8 mouse cellular contexts compared by ENCODE assay signal in the genomic region with DNA sequence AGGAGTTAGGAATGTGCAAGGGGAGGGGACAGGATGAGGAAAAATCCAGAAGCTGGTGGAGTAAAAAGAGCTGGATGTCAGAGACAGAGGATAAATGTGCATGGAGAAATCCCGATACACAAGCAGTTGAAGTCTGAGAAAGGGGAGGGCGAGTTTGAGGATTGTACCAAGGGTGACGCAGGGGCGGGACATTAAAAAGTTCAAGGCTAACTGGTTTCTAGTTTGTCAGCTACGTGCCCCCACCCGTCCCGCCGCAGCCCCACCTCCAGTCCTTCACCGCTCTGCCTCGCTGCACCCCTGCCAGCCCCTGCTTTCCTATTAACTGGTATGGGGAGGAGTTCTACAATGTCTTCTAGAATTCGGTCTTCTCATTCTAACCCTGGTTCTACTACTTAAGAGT. TPM values are rescaled to one million over a fixed set of nuclear protein-coding genes. Genes with fewer than 3 reads are reported as not detected.
DNase-seq lines count a peak whose midpoint lies in the region; ATAC-seq and TF ChIP-seq lines count a peak whose summit lies in the region.

No protein-coding gene starts in this region.

- peak overlapping the region; percentile 87 for H3K9ac ChIP-seq in heart, embryonic 13.5 days
- peak overlapping the region; percentile 31 for H3K9ac ChIP-seq in limb, embryonic 15.5 days
- peak overlapping the region; percentile 65 for H3K9ac ChIP-seq in neural tube, embryonic 12.5 days

- peak overlapping the region; percentile 83 for H3K27ac ChIP-seq in heart, embryonic 13.5 days (replicated peaks)
- H3K27ac ChIP-seq in bone marrow, adult 2 months (ENCODE audit: control insufficient read depth, insufficient read depth, low read depth, low read length, poor library complexity): no peak overlapping the region
- H3K27ac ChIP-seq in hindbrain, embryonic 10.5 days: peak overlapping the region; percentile 84
- H3K27ac ChIP-seq in limb, embryonic 15.5 days: peak overlapping the region; percentile 77
- H3K27ac ChIP-seq in neural tube, embryonic 12.5 days: no peak overlapping the region

- H3K4me3 ChIP-seq in heart, embryonic 13.5 days: peak overlapping the region; percentile 71
- H3K4me3 ChIP-seq in bone marrow, adult 2 months (replicated peaks; ENCODE audit: control insufficient read depth, low read depth, low read length): peak overlapping the region; percentile 88
- peak overlapping the region; percentile 84 for H3K4me3 ChIP-seq in hindbrain, embryonic 10.5 days
- peak overlapping the region; percentile 57 for H3K4me3 ChIP-seq in limb, embryonic 15.5 days
- H3K4me3 ChIP-seq in neural tube, embryonic 12.5 days: peak overlapping the region; percentile 74

- peak; percentile 8; the same call in 1 of the 2 replicates for ATAC-seq in heart, embryonic 13.5 days (ENCODE audit: extremely low read depth, insufficient number of reproducible peaks, low FRiP score, low TSS enrichment)
- ATAC-seq in limb, embryonic 15.5 days (ENCODE audit: insufficient number of reproducible peaks, low FRiP score, low TSS enrichment, low read depth): no peak
- ATAC-seq in neural tube, embryonic 12.5 days (ENCODE audit: low FRiP score, low read depth): 0 out of 2 replicates have a peak, but pooled peaks have one; percentile 13
- ATAC-seq in inflammation-experienced regulatory T-cells, adult 6 months: no peak

- H3K27me3 ChIP-seq in heart, embryonic 13.5 days (replicated peaks): no peaks in the 10 kb centered on the region
- no peaks in the 10 kb centered on the region for H3K27me3 ChIP-seq in hindbrain, embryonic 10.5 days (ENCODE audit: insufficient read depth, poor library complexity, severe bottlenecking)
- H3K27me3 ChIP-seq in limb, embryonic 15.5 days: no peaks in the 10 kb centered on the region
- H3K27me3 ChIP-seq in neural tube, embryonic 12.5 days (replicated peaks): no peaks in the 10 kb centered on the region

- no peak for DNase-seq in heart, postnatal 36 days
- no peak for DNase-seq in hindbrain, embryonic 10.5 days (ENCODE audit: low spot score)
- DNase-seq in gastrocnemius, postnatal 10 days: no peak

- under 1% methylated on average over 11 of the region's 11 CpGs for WGBS in heart, embryonic 13.5 days
- WGBS in bone marrow, adult 2 months: 1% methylated on average over 10 of the region's 11 CpGs
- 2% methylated on average over 11 of the region's 11 CpGs for WGBS in hindbrain, embryonic 10.5 days
- 2% methylated on average over 11 of the region's 11 CpGs for WGBS in limb, embryonic 15.5 days
- WGBS in neural tube, embryonic 12.5 days: 2% methylated on average over 11 of the region's 11 CpGs

- no peak for TF ChIP-seq POLR2A in bone marrow, adult 2 months (IDR thresholded peaks at IDR 0.05; ENCODE audit: borderline replicate concordance, control insufficient read depth, low read depth, low read length)

- no peaks in the 10 kb centered on the region for H3K9me3 ChIP-seq in heart, embryonic 13.5 days
- no peaks in the 10 kb centered on the region for H3K9me3 ChIP-seq in hindbrain, embryonic 10.5 days
- H3K9me3 ChIP-seq in limb, embryonic 15.5 days: no peaks in the 10 kb centered on the region
- H3K9me3 ChIP-seq in neural tube, embryonic 12.5 days: no peaks in the 10 kb centered on the region

- intact Hi-C loops in heart, postnatal 36 days (cut with DNase I): loop anchor here (10.0 kb wide), 1 partner anchor 282 kb away; a partner anchor contains a TSS

- TF ChIP-seq CTCF in bone marrow, adult 2 months (IDR thresholded peaks at IDR 0.05; ENCODE audit: control insufficient read depth, insufficient read depth, low read length): no peak

- H3K4me1 ChIP-seq in heart, embryonic 13.5 days: peaks cover 20% of the 10 kb centered on the region
- H3K4me1 ChIP-seq in bone marrow, adult 2 months (ENCODE audit: control insufficient read depth, insufficient read depth, low read length): no peaks in the 10 kb centered on the region
- peaks cover 17% of the 10 kb centered on the region for H3K4me1 ChIP-seq in hindbrain, embryonic 10.5 days (replicated peaks)
- H3K4me1 ChIP-seq in limb, embryonic 15.5 days: peaks cover 11% of the 10 kb centered on the region
- peaks cover 10% of the 10 kb centered on the region for H3K4me1 ChIP-seq in neural tube, embryonic 12.5 days

- peaks cover 44% of the 10 kb centered on the region for H3K36me3 ChIP-seq in heart, embryonic 13.5 days
- H3K36me3 ChIP-seq in hindbrain, embryonic 10.5 days: peaks cover 41% of the 10 kb centered on the region
- peaks cover 38% of the 10 kb centered on the region for H3K36me3 ChIP-seq in limb, embryonic 15.5 days
- peaks cover 32% of the 10 kb centered on the region for H3K36me3 ChIP-seq in neural tube, embryonic 12.5 days

- peak overlapping the region; percentile 82 for H3K4me2 ChIP-seq in heart, embryonic 13.5 days
- peak overlapping the region; percentile 80 for H3K4me2 ChIP-seq in limb, embryonic 15.5 days
- H3K4me2 ChIP-seq in neural tube, embryonic 12.5 days (replicated peaks): peak overlapping the region; percentile 87

RNA-seq across cellular contexts. Expression of a gene that starts 0.4 kb away (rescaled TPM):
- 241 and 267 TPM in 2 replicates for polyA plus RNA-seq in heart, embryonic 13.5 days (2015; fragmentation: Nextera tagmentation; extraction: Ambion mirVana)
- 100 to 1,000 TPM; 362 to 417 TPM for total RNA-seq in heart, postnatal 36 days (2021)
- polyA plus RNA-seq in bone marrow, adult 2 months (2011; ENCODE audit: insufficient read depth, insufficient read length, low replicate concordance, missing spikeins): 26.2 and 95.5 TPM in 2 replicates
- polyA plus RNA-seq in hindbrain, embryonic 10.5 days (2016; fragmentation: Nextera tagmentation; extraction: Ambion mirVana): 222 and 248 TPM in 2 replicates
- polyA plus RNA-seq in limb, embryonic 15.5 days (2015; fragmentation: Nextera tagmentation; extraction: Ambion mirVana): 195 and 220 TPM in 2 replicates
- polyA plus RNA-seq in neural tube, embryonic 12.5 days (2016; fragmentation: Nextera tagmentation; extraction: Ambion mirVana): 197 and 200 TPM in 2 replicates
- 100 to 1,000 TPM; 114 to 161 (median 126) TPM for polyA plus RNA-seq in inflammation-experienced regulatory T-cells, adult 6 months (2017; shearing (Covaris generic))
- 100 to 1,000 TPM; 139 to 155 TPM for total RNA-seq in gastrocnemius, postnatal 10 days (2021)

RNA-seq across cellular contexts. Expression of a gene that starts 45.3 kb away (rescaled TPM):
- 10.0 and 13.0 TPM in 2 replicates for polyA plus RNA-seq in heart, embryonic 13.5 days (2015; fragmentation: Nextera tagmentation; extraction: Ambion mirVana)
- total RNA-seq in heart, postnatal 36 days (2021): 10 to 100 TPM; 50.7 to 50.8 TPM
- 15.3 and 24.5 TPM in 2 replicates for polyA plus RNA-seq in bone marrow, adult 2 months (2011; ENCODE audit: insufficient read depth, insufficient read length, low replicate concordance, missing spikeins)
- polyA plus RNA-seq in hindbrain, embryonic 10.5 days (2016; fragmentation: Nextera tagmentation; extraction: Ambion mirVana): 16.7 and 17.2 TPM in 2 replicates
- 23.4 and 26.6 TPM in 2 replicates for polyA plus RNA-seq in limb, embryonic 15.5 days (2015; fragmentation: Nextera tagmentation; extraction: Ambion mirVana)
- 26.1 and 29.9 TPM in 2 replicates for polyA plus RNA-seq in neural tube, embryonic 12.5 days (2016; fragmentation: Nextera tagmentation; extraction: Ambion mirVana)
- 10 to 100 TPM in 2 of 3 experiments, 1 to 10 TPM in 1; 5.3 to 13.4 (median 11.7) TPM for polyA plus RNA-seq in inflammation-experienced regulatory T-cells, adult 6 months (2017; shearing (Covaris generic))
- 10 to 100 TPM; 51.1 to 54.5 TPM for total RNA-seq in gastrocnemius, postnatal 10 days (2021)

RNA-seq across cellular contexts. Expression of a gene that starts 56.2 kb away (rescaled TPM):
- polyA plus RNA-seq in heart, embryonic 13.5 days (2015; fragmentation: Nextera tagmentation; extraction: Ambion mirVana): 0.51 and 0.78 TPM in 2 replicates
- under 1 TPM; 0.22 to 0.46 TPM for total RNA-seq in heart, postnatal 36 days (2021)
- polyA plus RNA-seq in bone marrow, adult 2 months (2011; ENCODE audit: insufficient read depth, insufficient read length, low replicate concordance, missing spikeins): 0.41 TPM in 1 of 2 replicates, not detected in the other
- 1.1 and 1.4 TPM in 2 replicates for polyA plus RNA-seq in hindbrain, embryonic 10.5 days (2016; fragmentation: Nextera tagmentation; extraction: Ambion mirVana)
- polyA plus RNA-seq in limb, embryonic 15.5 days (2015; fragmentation: Nextera tagmentation; extraction: Ambion mirVana): 0.99 and 1.2 TPM in 2 replicates
- polyA plus RNA-seq in neural tube, embryonic 12.5 days (2016; fragmentation: Nextera tagmentation; extraction: Ambion mirVana): 1.7 and 2.0 TPM in 2 replicates
- 1 to 10 TPM; 2.7 to 6.6 (median 6.6) TPM for polyA plus RNA-seq in inflammation-experienced regulatory T-cells, adult 6 months (2017; shearing (Covaris generic))
- under 1 TPM; 0.42 to 0.90 TPM for total RNA-seq in gastrocnemius, postnatal 10 days (2021)

Comparison
In these comparisons a context has a peak if more than half of its experiments do, and no peak if none do; other contexts are left out.
1. ATAC-seq: peak in heart, embryonic 13.5 days (single experiment) and neural tube, embryonic 12.5 days (single experiment); none in limb, embryonic 15.5 days (single experiment) and inflammation-experienced regulatory T-cells, adult 6 months (single experiment).
2. H3K27ac ChIP-seq: peak in heart, embryonic 13.5 days (single experiment), hindbrain, embryonic 10.5 days (single experiment) and limb, embryonic 15.5 days (single experiment); none in bone marrow, adult 2 months (single experiment) and neural tube, embryonic 12.5 days (single experiment).
3. H3K9ac ChIP-seq: peak in every context shown above with its lines; median percentile 87 in heart, embryonic 13.5 days; 65 in neural tube, embryonic 12.5 days; 31 in limb, embryonic 15.5 days.
4. Peak in every context shown above with its lines, with median percentiles within 50 percentile points of each other: H3K4me2 ChIP-seq and H3K4me3 ChIP-seq.